In the genomic region with DNA sequence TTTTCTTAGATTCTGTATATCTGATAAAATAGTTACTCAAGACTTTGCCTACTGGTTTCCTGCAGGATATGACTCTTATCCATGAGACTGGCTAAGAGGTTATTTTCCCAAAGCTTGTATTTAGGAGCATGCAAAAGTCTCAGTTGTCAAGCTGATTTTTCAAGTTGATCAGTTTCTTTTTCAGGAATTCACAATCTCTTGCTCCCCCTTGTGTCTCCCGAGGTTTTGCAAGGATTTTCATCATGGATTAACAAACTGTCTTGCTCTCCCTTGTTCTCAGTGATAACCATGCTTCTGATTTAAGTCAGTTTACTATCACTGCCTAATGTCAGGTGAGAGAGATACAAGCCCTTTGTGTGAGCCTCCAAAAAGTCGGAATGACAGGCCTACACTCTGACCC, we compare ENCODE assay signal across 10 mouse cellular contexts. TPM values are rescaled to one million over a fixed set of nuclear protein-coding genes. Genes with fewer than 3 reads are reported as not detected.
A peak's percentile ranks its signal among the peaks of the same experiment; 100 is the strongest.
DNase-seq lines count a peak whose midpoint lies in the region; ATAC-seq and TF ChIP-seq lines count a peak whose summit lies in the region.
"Had no signal": no experiment of that assay in that cellular context is flagged by ENCODE, and none has a peak within 500 bp of the region (broad histone marks: within the 10 kb centered on the region; RNA-seq: fewer than 3 reads in every experiment).

No protein-coding gene starts in this region.

- intact Hi-C loops in gastrocnemius, adult 2 months (cut with DNase I) = loop anchor here (5.0 kb wide), 2 partner anchors 238 to 353 kb away; no protein-coding TSS in a partner anchor

- ATAC-seq in cerebellum, adult (ENCODE audit: insufficient number of reproducible peaks, low FRiP score, low TSS enrichment) = no peak

- no peak overlapping the region for H3K27ac ChIP-seq in gastrocnemius, adult 2 months

- peak; percentile 61 for TF ChIP-seq CTCF in gastrocnemius, adult 2 months (IDR thresholded peaks at IDR 0.05)

- H3K4me3 ChIP-seq in gastrocnemius, adult 2 months = no peak overlapping the region

- DNase-seq in gastrocnemius, adult 2 months = no peak
- no peak for DNase-seq in gastrocnemius, postnatal 4 days (ENCODE audit: low spot score in 2 of 2)
- DNase-seq in ovary, postnatal 14 days (ENCODE audit: low spot score) = peak; percentile 24
- no peak for DNase-seq in ovary, adult 18-20 months (ENCODE audit: low spot score)
- peak; percentile 33 for DNase-seq in heart, postnatal 4 days
- peak; percentile 13 for DNase-seq in right cerebral cortex, postnatal 14 days
- DNase-seq in urinary bladder, adult 2 months (ENCODE audit: low spot score) = no peak

RNA-seq across cellular contexts. Expression of a gene that starts 30.5 kb away (rescaled TPM):
- total RNA-seq in gastrocnemius, adult 2 months (2021) = not detected
- total RNA-seq in gastrocnemius, postnatal 4 days (2021) = not detected
- not detected for total RNA-seq in heart, postnatal 4 days (2021)
- polyA plus RNA-seq in urinary bladder, adult 2 months (2012; rRNA removed) = not detected in 2 replicates
- total RNA-seq: layer of hippocampus, postnatal 36 days had no signal
- polyA plus RNA-seq: neural tube, embryonic 11.5 days had no signal

Comparison
In these comparisons a context has a peak if more than half of its experiments do, and no peak if none do; other contexts are left out.
1. DNase-seq: peak in ovary, postnatal 14 days (single experiment), heart, postnatal 4 days (single experiment) and right cerebral cortex, postnatal 14 days (single experiment); none in gastrocnemius, adult 2 months (single experiment), gastrocnemius, postnatal 4 days (0 of 2), ovary, adult 18-20 months (single experiment) and urinary bladder, adult 2 months (single experiment).